Mouse (Mus musculus): Measurements from ENCODE around the gene Nfe2.

The Nfe2 gene

GRCm38 (mm10) chr15:103216052-103216451, 42.2 kb downstream of the Nfe2 start:
- no peak for DNase-seq (ENCODE audit: low read depth)

DNA sequence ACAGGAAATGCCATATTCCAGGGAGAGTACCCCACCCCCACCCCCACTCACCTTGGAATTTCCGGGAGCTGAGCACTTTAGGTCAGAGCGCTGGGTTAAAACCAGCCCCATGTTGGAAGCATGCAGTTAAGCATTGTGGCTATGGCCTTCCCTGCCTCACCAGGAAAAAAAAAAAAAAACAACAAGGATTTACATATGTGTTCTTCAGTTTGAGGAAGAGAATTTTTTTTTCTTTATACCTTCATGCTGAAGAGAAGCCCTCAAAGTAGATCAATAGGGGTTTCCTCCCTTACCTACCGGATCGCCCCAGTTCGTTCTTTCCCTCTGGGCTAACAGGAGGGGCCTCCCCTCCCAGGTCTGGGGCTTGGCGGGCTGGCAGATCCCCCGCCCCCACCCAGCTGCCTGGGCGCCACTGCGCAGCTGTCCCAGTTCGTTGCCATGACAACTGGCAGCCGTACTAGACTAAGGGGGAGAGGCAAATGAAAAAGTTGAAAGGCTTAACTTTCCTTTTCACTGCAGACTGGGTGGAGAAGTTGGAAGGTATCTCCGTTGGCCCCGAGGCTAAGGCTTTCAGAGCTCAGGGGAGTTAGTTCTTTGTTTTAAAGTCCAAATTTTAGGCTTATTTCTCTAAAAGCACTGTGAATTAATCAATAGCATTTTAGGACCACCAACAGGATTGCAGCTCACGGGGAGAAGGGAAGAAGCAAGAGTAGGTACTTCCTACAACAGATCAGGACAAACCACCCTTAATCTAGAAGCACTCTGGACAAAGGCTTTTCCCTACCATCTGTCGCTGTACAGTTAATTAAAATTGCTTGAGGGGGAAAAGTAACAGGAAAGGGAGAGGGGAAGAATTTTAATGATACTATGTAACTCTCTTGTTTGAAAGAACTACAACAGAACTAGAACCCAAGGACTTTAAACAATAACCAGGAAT, 43.0 kb downstream of the Nfe2 start:
- peak; percentile 91 for DNase-seq (ENCODE audit: low read depth)

DNA sequence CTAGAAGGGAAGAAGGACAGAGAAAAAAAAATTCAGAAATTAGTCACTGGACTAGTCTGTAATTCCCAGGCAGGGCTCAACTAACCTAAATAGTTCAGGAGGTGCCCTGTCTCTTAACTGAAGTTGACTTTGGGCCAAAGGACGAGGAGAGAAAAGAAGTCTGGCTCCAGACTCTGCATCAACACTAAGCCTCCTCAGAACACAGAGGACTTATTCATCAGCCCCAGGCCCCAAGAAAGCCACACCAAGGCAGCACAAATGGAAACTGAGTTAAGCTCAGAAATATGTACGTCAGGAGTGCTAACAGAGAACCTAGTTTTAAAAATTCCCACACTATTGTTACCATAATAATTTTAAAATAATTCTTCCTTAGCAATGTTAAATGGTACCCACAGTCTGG, 44.1 kb downstream of the Nfe2 start:
- DNase-seq (ENCODE audit: low read depth): no peak

DNA sequence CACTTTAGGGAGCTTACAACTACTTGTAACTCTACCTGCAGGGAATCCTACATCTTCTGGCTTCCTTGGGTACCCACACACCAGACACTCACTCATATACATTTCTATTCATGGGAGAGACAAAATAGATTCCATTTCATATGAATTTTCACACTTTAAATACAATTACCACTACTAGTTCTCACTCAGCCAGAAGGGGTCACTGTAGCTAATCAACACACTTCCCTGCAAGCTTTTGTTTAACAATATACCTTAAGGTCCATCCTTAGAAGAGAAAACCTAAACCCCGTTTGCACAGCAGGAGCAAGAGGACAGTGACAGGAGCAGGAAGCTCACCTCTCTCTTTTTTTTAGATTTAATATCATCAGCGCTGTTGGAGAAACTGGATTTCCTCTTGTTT, 53.0 kb downstream of the Nfe2 start:
- peak; percentile 51 for DNase-seq (ENCODE audit: low read depth)

DNA sequence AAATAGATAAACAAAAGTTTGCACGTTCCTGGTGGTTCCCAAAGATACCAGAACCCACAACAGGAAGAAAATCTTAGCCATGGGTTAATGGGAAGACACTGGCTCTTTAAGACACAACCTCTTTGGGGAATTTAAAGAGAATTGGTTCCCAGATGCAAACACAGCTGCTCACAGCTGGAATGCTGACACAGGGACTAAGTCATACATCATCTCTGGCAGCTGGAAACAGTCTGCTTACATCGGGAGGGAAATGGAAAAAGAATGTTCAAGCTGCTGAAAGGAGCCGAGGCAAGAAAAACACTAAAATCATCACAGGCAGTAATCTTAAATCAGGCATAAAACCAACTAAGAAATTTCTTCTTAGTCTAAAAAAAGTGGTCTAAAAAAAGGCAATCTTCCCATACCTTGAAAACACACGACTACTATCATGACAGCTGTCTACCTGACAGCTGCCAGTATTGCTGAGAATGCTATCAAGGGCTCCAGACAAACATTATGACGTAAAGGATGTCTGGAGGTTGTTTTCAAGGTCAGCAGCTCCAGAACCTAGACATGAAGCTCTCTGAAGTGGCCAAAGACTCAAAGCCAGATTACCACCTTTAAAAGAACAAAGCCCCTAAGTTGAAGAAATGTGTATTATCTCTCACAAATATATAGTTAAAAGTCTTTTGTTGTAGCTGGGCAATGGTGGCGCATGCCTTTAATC, 56.0 kb downstream of the Nfe2 start:
- no peak for DNase-seq (ENCODE audit: low read depth)
